Mouse (Mus musculus): ENCODE measurements around the gene 4930524J08Rik.

The 4930524J08Rik gene

GRCm38 (mm10) chr5:99978699-99979442, at the start of gene 4930524J08Rik, which contains the start of gene Hnrnpd:
Gene 4930524J08Rik (plus strand): TSS chr5:99979061.
Gene Hnrnpd (minus strand): TSS chr5:99978938.
- DNase-seq (ENCODE audit: low read depth, low spot score): peak; percentile 95

GRCm38 (mm10) chr5:99931910-99932309, 47.0 kb upstream of the 4930524J08Rik start:
- DNase-seq (ENCODE audit: low read depth, low spot score): no peak

GRCm38 (mm10) chr5:99939440-99939839, 39.4 kb upstream of the 4930524J08Rik start:
- DNase-seq (ENCODE audit: low read depth, low spot score): no peak

GRCm38 (mm10) chr5:99941273-99941672, 37.6 kb upstream of the 4930524J08Rik start:
- DNase-seq (ENCODE audit: low read depth, low spot score): no peak

GRCm38 (mm10) chr5:99941776-99942502, 36.9 kb upstream of the 4930524J08Rik start:
- DNase-seq (ENCODE audit: low read depth, low spot score): no peak

GRCm38 (mm10) chr5:99952513-99952912, 26.3 kb upstream of the 4930524J08Rik start:
- no peak for DNase-seq (ENCODE audit: low read depth, low spot score)

GRCm38 (mm10) chr5:99953883-99954282, 25.0 kb upstream of the 4930524J08Rik start:
- no peak for DNase-seq (ENCODE audit: low read depth, low spot score)

GRCm38 (mm10) chr5:99958666-99959065, 20.2 kb upstream of the 4930524J08Rik start:
- DNase-seq (ENCODE audit: low read depth, low spot score): no peak

- DNase-seq (ENCODE audit: low read depth, low spot score): no peak
These were observed 19.5 kb upstream of the 4930524J08Rik start for GRCm38 (mm10) chr5:99959236-99959936.

GRCm38 (mm10) chr5:99959960-99960359, 18.9 kb upstream of the 4930524J08Rik start:
- DNase-seq (ENCODE audit: low read depth, low spot score): no peak

- no peak for DNase-seq (ENCODE audit: low read depth, low spot score)
These were observed 4.9 kb upstream of the 4930524J08Rik start for GRCm38 (mm10) chr5:99973941-99974340.

GRCm38 (mm10) chr5:99975061-99975460, 3.8 kb upstream of the 4930524J08Rik start:
- no peak for DNase-seq (ENCODE audit: low read depth, low spot score)

- no peak for DNase-seq (ENCODE audit: low read depth, low spot score)
These were observed 3.1 kb upstream of the 4930524J08Rik start for GRCm38 (mm10) chr5:99975776-99976175.

- peak; percentile 47 for DNase-seq (ENCODE audit: low read depth, low spot score)
These were observed 2.4 kb upstream of the 4930524J08Rik start for GRCm38 (mm10) chr5:99976334-99976955.

GRCm38 (mm10) chr5:99977516-99978301, 1.2 kb upstream of the 4930524J08Rik start:
- DNase-seq (ENCODE audit: low read depth, low spot score): peak; percentile 50

GRCm38 (mm10) chr5:99983452-99984061, 4.7 kb downstream of the 4930524J08Rik start:
- no peak for DNase-seq (ENCODE audit: low read depth, low spot score)

GRCm38 (mm10) chr5:99994166-99994565, 15.3 kb downstream of the 4930524J08Rik start:
- DNase-seq (ENCODE audit: low read depth, low spot score): no peak

- DNase-seq (ENCODE audit: low read depth, low spot score): no peak
These were observed 15.8 kb downstream of the 4930524J08Rik start for GRCm38 (mm10) chr5:99994680-99995079.

GRCm38 (mm10) chr5:100000048-100000447, 21.2 kb downstream of the 4930524J08Rik start:
- no peak for DNase-seq (ENCODE audit: low read depth, low spot score)

GRCm38 (mm10) chr5:100000500-100000899, 21.6 kb downstream of the 4930524J08Rik start:
- no peak for DNase-seq (ENCODE audit: low read depth, low spot score)
